Mouse (Mus musculus) stomach, postnatal 0 days (tissue): Measurements from ENCODE around the gene Gabarapl1. TPM values are rescaled to one million over a fixed set of nuclear protein-coding genes. Genes with fewer than 3 reads are reported as not detected.

Experiments
- ATAC-seq: fragments of 200-750 bp; cut with Nextera tagmentation; 2 replicates; pipeline ENCODE4 v1.8.0; 2017; ENCODE audit not compliant: low FRiP score, low TSS enrichment
- DNase-seq: peaks from one replicate; pipeline ENCODE4 v3.0.0-alpha.2; 2016; ENCODE audit warnings: low spot score
- H3K27ac ChIP-seq: fragments of 300-500 bp; sonication (generic); replicated peaks from 2 replicates; pipeline ENCODE4 v1.5.1; 2014; ENCODE audit warnings: mild to moderate bottlenecking, control low read depth
- H3K27me3 ChIP-seq: fragments of 300-500 bp; sonication (generic); 2 replicates; pipeline ENCODE4 v1.6.1; 2014; ENCODE audit warnings: low read length; ENCODE audit not compliant: control insufficient read depth, insufficient read depth
- H3K36me3 ChIP-seq: fragments of 300-500 bp; sonication (generic); 2 replicates; pipeline ENCODE4 v1.6.1; 2014; ENCODE audit warnings: low read length, mixed read lengths; ENCODE audit not compliant: control insufficient read depth, insufficient read depth
- H3K4me1 ChIP-seq: fragments of 300-500 bp; sonication (generic); replicated peaks from 2 replicates; pipeline ENCODE4 v1.6.1; 2014; ENCODE audit warnings: antibody characterized with exemption; ENCODE audit not compliant: control insufficient read depth, insufficient read depth
- H3K4me2 ChIP-seq: fragments of 300-500 bp; sonication (generic); replicated peaks from 2 replicates; pipeline ENCODE4 v1.6.1; 2014; ENCODE audit warnings: low read depth, mild to moderate bottlenecking, control low read depth, moderate library complexity
- H3K4me3 ChIP-seq: fragments of 300-500 bp; sonication (generic); 2 replicates; pipeline ENCODE4 v1.5.1; 2014; ENCODE audit warnings: low read depth, low read length, control low read depth
- H3K9ac ChIP-seq: fragments of 300-500 bp; sonication (generic); 2 replicates; pipeline ENCODE4 v1.6.1; 2014; ENCODE audit warnings: mild to moderate bottlenecking, low read length, control low read depth, mixed read lengths
- H3K9me3 ChIP-seq: fragments of 300-500 bp; sonication (generic); 2 replicates; pipeline ENCODE4 v1.6.1; 2016; ENCODE audit warnings: low read length; ENCODE audit not compliant: control insufficient read depth
- CTCF ChIP-seq: IDR thresholded peaks from 2 replicates; pipeline ENCODE4 v1.5.1; 2016; ENCODE audit warnings: antibody characterized with exemption, low read depth, mild to moderate bottlenecking, moderate library complexity
- EP300 ChIP-seq: optimal IDR thresholded peaks from 2 replicates; pipeline ENCODE3; 2016; ENCODE audit warnings: antibody characterized with exemption
- whole genome bisulfite sequencing: fragments of 180-500 bp; shearing (Covaris S2); extraction: QIAGEN DNeasy Blood & Tissue Kit; methylation state at CpG from one replicate; pipeline ENCODE4 v1.1.7; 2014; 5-methylcytosine and 5-hydroxymethylcytosine counted together
- polyA plus RNA-seq: library from polyadenylated mRNA; unstranded; fragments of >200 nt; fragmentation: Nextera tagmentation; extraction: Ambion mirVana; gene quantifications from 2 replicates; pipeline ENCODE4 v1.2.1, GENCODE M21; 2015

The Gabarapl1 gene
- polyA plus RNA-seq, 1 experiment from 2014 or later, result 46.8 TPM

- no peaks in the 10 kb centered on the region for H3K27me3 ChIP-seq
- H3K4me1 ChIP-seq, result no peaks in the 10 kb centered on the region
- TF ChIP-seq EP300 (no peak), CTCF (no peak)
- no peak overlapping the region for H3K27ac ChIP-seq
- no peak overlapping the region for H3K4me3 ChIP-seq
- no peak overlapping the region for H3K9ac ChIP-seq
- no peak for DNase-seq
- H3K36me3 ChIP-seq, result no peaks in the 10 kb centered on the region
- no peak overlapping the region for H3K4me2 ChIP-seq
- no peak for ATAC-seq
- H3K9me3 ChIP-seq, result no peaks in the 10 kb centered on the region
These were observed 2.7 kb upstream of the Gabarapl1 start for GRCm38 (mm10) chr6:129530261-129530660.

GRCm38 (mm10) chr6:129532556-129532941, 411 bp upstream of the Gabarapl1 start:
- Histone ChIP-seq H3K4me3 (peak overlapping the region; percentile 89), H3K4me2 (peak overlapping the region; percentile 85), H3K27ac (peak overlapping the region; percentile 77), H3K4me1 (0 out of 2 replicates have a peak, but pooled peaks cover 2% of the 10 kb centered on the region), H3K27me3 (no peaks in the 10 kb centered on the region), H3K9ac (no peak overlapping the region), H3K36me3 (no peaks in the 10 kb centered on the region), H3K9me3 (no peaks in the 10 kb centered on the region)
- peak; percentile 78 for DNase-seq
- peak; percentile 80 for ATAC-seq
- 23% methylated on average over 7 of the region's 7 CpGs for WGBS
- peak; percentile 41 for TF ChIP-seq CTCF
- TF ChIP-seq EP300, result no peak

GRCm38 (mm10) chr6:129534057-129534456, 1.1 kb downstream of the Gabarapl1 start:
- ATAC-seq, result no peak; the same call in 1 of the 2 replicates

DNA sequence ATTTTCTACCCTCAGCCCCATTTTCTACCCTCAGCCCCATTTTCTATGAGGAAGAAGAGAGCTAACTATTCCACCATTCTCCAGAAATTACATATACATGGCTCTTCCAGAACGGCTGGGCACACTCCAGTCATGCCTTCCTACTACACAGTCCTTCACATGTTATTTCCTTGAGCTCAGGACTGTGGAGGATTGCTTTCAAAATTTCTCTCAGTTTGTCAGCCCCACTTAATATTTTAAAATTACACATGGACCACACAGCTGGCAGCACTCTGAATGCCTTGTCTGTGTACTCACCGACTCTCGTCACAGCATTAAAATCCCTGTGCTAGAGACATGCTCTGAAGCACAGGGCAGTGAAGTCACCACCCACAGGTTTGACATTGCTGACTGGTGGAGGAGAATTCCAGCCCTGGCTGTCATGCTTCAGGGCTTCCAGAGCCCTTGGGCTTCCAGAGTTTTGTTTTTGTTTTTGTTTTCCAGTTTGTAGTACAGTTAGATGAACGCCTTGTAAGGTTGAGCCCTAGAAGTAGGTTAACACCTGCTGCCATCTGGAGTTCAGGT, 1.7 kb downstream of the Gabarapl1 start:
- Histone ChIP-seq H3K9ac (no peak overlapping the region), H3K4me3 (peak overlapping the region; percentile 89; the same call in 1 of the 2 replicates), H3K27me3 (no peaks in the 10 kb centered on the region), H3K9me3 (no peaks in the 10 kb centered on the region), H3K27ac (no peak overlapping the region), H3K4me1 (0 out of 2 replicates have a peak, but pooled peaks cover 2% of the 10 kb centered on the region), H3K36me3 (peaks cover 12% of the 10 kb centered on the region), H3K4me2 (peak overlapping the region; percentile 85)
- no peak for ATAC-seq
- TF ChIP-seq CTCF, result no peak
- no peak for TF ChIP-seq EP300
- 49% methylated on average over 4 of the region's 4 CpGs for WGBS
- no peak for DNase-seq

More at GRCm38 (mm10) chr6:129534057-129534456, 1.1 kb downstream of the Gabarapl1 start:
- 10% methylated on average over 9 of the region's 9 CpGs for WGBS
- H3K4me3 ChIP-seq, result peak overlapping the region; percentile 89
- H3K4me1 ChIP-seq, result 0 out of 2 replicates have a peak, but pooled peaks cover 2% of the 10 kb centered on the region
- peak overlapping the region; percentile 77; the same call in 1 of the 2 replicates for H3K27ac ChIP-seq
- H3K9ac ChIP-seq, result peak overlapping the region; percentile 83
- no peak for DNase-seq
- no peaks in the 10 kb centered on the region for H3K27me3 ChIP-seq
- no peaks in the 10 kb centered on the region for H3K9me3 ChIP-seq
- peaks cover 7% of the 10 kb centered on the region for H3K36me3 ChIP-seq
- TF ChIP-seq CTCF (no peak), EP300 (no peak)
- H3K4me2 ChIP-seq, result peak overlapping the region; percentile 85

DNA sequence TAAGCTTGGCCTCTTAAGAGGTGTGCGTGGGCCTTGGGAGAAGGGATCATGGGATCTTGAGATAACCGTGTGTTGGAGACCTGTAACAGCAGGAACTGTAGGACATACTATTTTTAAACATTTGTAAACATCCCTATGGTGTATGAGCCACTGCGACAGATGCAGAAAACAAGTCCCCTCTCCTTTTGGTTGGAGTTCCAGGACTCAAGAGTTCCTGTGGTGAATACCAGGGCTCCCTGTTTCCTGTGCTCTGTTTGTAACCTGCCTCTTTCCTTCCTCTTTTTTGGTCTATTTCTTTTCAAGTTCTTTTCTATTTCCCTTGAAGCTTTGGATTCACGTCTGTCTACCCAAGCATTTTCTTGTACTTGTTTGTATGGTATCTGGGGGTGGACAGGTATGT, 2.8 kb downstream of the Gabarapl1 start:
- Histone ChIP-seq H3K4me2 (no peak overlapping the region), H3K36me3 (peaks cover 15% of the 10 kb centered on the region), H3K9me3 (no peaks in the 10 kb centered on the region), H3K4me1 (0 out of 2 replicates have a peak, but pooled peaks cover 2% of the 10 kb centered on the region), H3K9ac (no peak overlapping the region), H3K27me3 (no peaks in the 10 kb centered on the region), H3K27ac (no peak overlapping the region), H3K4me3 (no peak overlapping the region)
- DNase-seq (no peak), ATAC-seq (no peak)
- no peak for TF ChIP-seq EP300
- TF ChIP-seq CTCF, result no peak
- WGBS, result 59% methylated on average over 4 of the region's 4 CpGs

DNA sequence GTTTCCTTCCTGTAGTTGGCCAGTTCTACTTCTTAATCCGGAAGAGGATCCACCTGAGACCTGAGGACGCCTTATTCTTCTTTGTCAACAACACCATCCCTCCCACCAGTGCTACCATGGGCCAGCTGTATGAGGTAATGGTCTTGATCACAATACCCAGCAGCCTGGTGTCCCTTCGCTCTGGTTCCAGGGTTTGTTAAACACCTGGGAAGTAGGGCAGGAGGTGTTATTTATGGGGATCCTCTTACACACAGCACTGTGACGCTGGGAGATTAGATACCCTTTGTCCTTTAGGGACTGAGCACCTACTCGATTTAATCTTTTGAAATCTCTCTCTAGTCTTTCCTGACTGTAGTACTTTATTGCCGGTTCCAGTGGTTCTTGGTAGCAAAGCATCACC, 5.6 kb downstream of the Gabarapl1 start:
- DNase-seq (no peak), ATAC-seq (no peak)
- no peaks in the 10 kb centered on the region for H3K9me3 ChIP-seq
- no peak overlapping the region for H3K4me3 ChIP-seq
- peaks cover 22% of the 10 kb centered on the region for H3K36me3 ChIP-seq
- 0 out of 2 replicates have a peak, but pooled peaks cover 2% of the 10 kb centered on the region for H3K4me1 ChIP-seq
- WGBS, result 75% methylated on average over 6 of the region's 6 CpGs
- no peak overlapping the region for H3K9ac ChIP-seq
- H3K4me2 ChIP-seq, result no peak overlapping the region
- H3K27ac ChIP-seq, result no peak overlapping the region
- H3K27me3 ChIP-seq, result no peaks in the 10 kb centered on the region
- TF ChIP-seq CTCF, result no peak
- no peak for TF ChIP-seq EP300
